Mouse (Mus musculus) C2C12 (cell line): ENCODE measurements at regions not wholly inside any gene's neighbourhood (a gene's known extent, or its start where the extent isn't known, plus 50 kb on each side); places are given as distances from the start of the nearest gene placed in this dataset.

Experiments used
- H3K27me3 ChIP-seq: one replicate; pipeline ENCODE4 v1.6.1; 2011; ENCODE audit not compliant: control insufficient read depth, insufficient read depth, insufficient read length
- H3K36me3 ChIP-seq: one replicate; pipeline ENCODE4 v1.6.1; 2011; ENCODE audit not compliant: control insufficient read depth, insufficient read depth
- H3K4me3 ChIP-seq: one replicate; pipeline ENCODE4 v1.5.1; 2011; ENCODE audit warnings: mild to moderate bottlenecking, control low read depth; ENCODE audit not compliant: poor library complexity, insufficient read depth, severe bottlenecking
- H3K79me2 ChIP-seq: one replicate; pipeline ENCODE4 v1.6.1; 2011; ENCODE audit not compliant: control insufficient read depth, insufficient read depth
- H3K79me3 ChIP-seq: one replicate; pipeline ENCODE4 v1.6.1; 2011; ENCODE audit warnings: low read depth, control low read depth
- H3ac ChIP-seq: one replicate; pipeline ENCODE3; 2011; ENCODE audit warnings: low read depth; ENCODE audit not compliant: control insufficient read depth, insufficient read length
- CEBPB ChIP-seq: IDR thresholded peaks from one replicate; pipeline ENCODE4 v1.6.1; 2011; ENCODE audit warnings: low read depth, mild to moderate bottlenecking, control low read depth, moderate library complexity
- CTCF ChIP-seq: IDR thresholded peaks from one replicate; pipeline ENCODE4 v1.5.1; 2011; ENCODE audit not compliant: control insufficient read depth, insufficient read depth, insufficient read length
- FOSL1 ChIP-seq: IDR thresholded peaks from one replicate; pipeline ENCODE4 v1.8.0; 2011; ENCODE audit warnings: mild to moderate bottlenecking, low read length; ENCODE audit not compliant: poor library complexity, insufficient read depth, severe bottlenecking
- MAX ChIP-seq: IDR thresholded peaks from one replicate; pipeline ENCODE4 v1.6.1; 2011; ENCODE audit warnings: mild to moderate bottlenecking, control low read depth
- MYOD1 ChIP-seq: IDR thresholded peaks from one replicate; pipeline ENCODE4 v1.6.1; 2011; ENCODE audit warnings: low read depth; ENCODE audit not compliant: control insufficient read depth, insufficient read length
- MYOG ChIP-seq: IDR thresholded peaks from one replicate; pipeline ENCODE4 v1.6.1; 2011; ENCODE audit not compliant: control insufficient read depth, insufficient read length; ENCODE audit errors: extremely low read depth
- USF1 ChIP-seq: IDR thresholded peaks from one replicate; pipeline ENCODE4 v1.6.1; 2011; ENCODE audit warnings: low read depth, mild to moderate bottlenecking, control low read depth, moderate library complexity

GRCm38 (mm10) chr5:126063644-126064043 lies 532.1 kb downstream of the Tmem132b start:
- TF ChIP-seq MYOD1: no peak
- TF ChIP-seq MAX: no peak
- TF ChIP-seq CEBPB: no peak
- no peak for TF ChIP-seq MYOG
- TF ChIP-seq FOSL1: no peak
- no peak for TF ChIP-seq CTCF
- no peak overlapping the region for H3K4me3 ChIP-seq
- no peaks in the 10 kb centered on the region for H3K79me2 ChIP-seq

GRCm38 (mm10) chr5:126079281-126079838 lies 547.8 kb downstream of the Tmem132b start:
- no peaks in the 10 kb centered on the region for H3K79me2 ChIP-seq
- H3ac ChIP-seq: no peak overlapping the region
- H3K36me3 ChIP-seq: no peaks in the 10 kb centered on the region
- TF ChIP-seq USF1 (no peak), MAX (no peak), CTCF (no peak), CEBPB (no peak)
- no peaks in the 10 kb centered on the region for H3K79me3 ChIP-seq
- no peak overlapping the region for H3K4me3 ChIP-seq
- no peaks in the 10 kb centered on the region for H3K27me3 ChIP-seq

More at GRCm38 (mm10) chr5:126063644-126064043, 532.1 kb downstream of the Tmem132b start:
- H3K36me3 ChIP-seq: no peaks in the 10 kb centered on the region
- no peaks in the 10 kb centered on the region for H3K27me3 ChIP-seq
- H3K79me3 ChIP-seq: no peaks in the 10 kb centered on the region
- H3ac ChIP-seq: no peak overlapping the region

GRCm38 (mm10) chr5:126088251-126088914 lies 556.8 kb downstream of the Tmem132b start:
- no peaks in the 10 kb centered on the region for H3K79me2 ChIP-seq
- H3K27me3 ChIP-seq: no peaks in the 10 kb centered on the region
- no peak overlapping the region for H3ac ChIP-seq
- no peaks in the 10 kb centered on the region for H3K36me3 ChIP-seq
- H3K79me3 ChIP-seq: no peaks in the 10 kb centered on the region
- TF ChIP-seq MAX: no peak
- no peak for TF ChIP-seq CEBPB
- no peak for TF ChIP-seq MYOD1
- TF ChIP-seq FOSL1: no peak
- no peak for TF ChIP-seq MYOG
- TF ChIP-seq CTCF: no peak
- TF ChIP-seq USF1: no peak
- no peak overlapping the region for H3K4me3 ChIP-seq

- Histone ChIP-seq H3K4me3 (no peak overlapping the region), H3K27me3 (no peaks in the 10 kb centered on the region), H3ac (no peak overlapping the region), H3K79me2 (no peaks in the 10 kb centered on the region), H3K79me3 (no peaks in the 10 kb centered on the region), H3K36me3 (no peaks in the 10 kb centered on the region)
- TF ChIP-seq MYOG: no peak
- TF ChIP-seq MYOD1: no peak
- no peak for TF ChIP-seq FOSL1
- TF ChIP-seq MAX: no peak
- TF ChIP-seq CEBPB: no peak
- no peak for TF ChIP-seq CTCF
- TF ChIP-seq USF1: no peak
These were observed 561.6 kb downstream of the Tmem132b start for GRCm38 (mm10) chr5:126093196-126093595.

- H3ac ChIP-seq: no peak overlapping the region
- TF ChIP-seq MYOD1 (no peak), USF1 (no peak), MAX (no peak), FOSL1 (no peak), CEBPB (no peak), MYOG (no peak), CTCF (no peak)
- H3K79me3 ChIP-seq: no peaks in the 10 kb centered on the region
- H3K79me2 ChIP-seq: no peaks in the 10 kb centered on the region
- H3K36me3 ChIP-seq: no peaks in the 10 kb centered on the region
- H3K27me3 ChIP-seq: no peaks in the 10 kb centered on the region
- H3K4me3 ChIP-seq: no peak overlapping the region
These were observed 565.2 kb downstream of the Tmem132b start for GRCm38 (mm10) chr5:126096616-126097261.

GRCm38 (mm10) chr5:126097262-126097628 lies 565.7 kb downstream of the Tmem132b start:
- no peaks in the 10 kb centered on the region for H3K79me3 ChIP-seq
- H3K27me3 ChIP-seq: no peaks in the 10 kb centered on the region
- no peak overlapping the region for H3ac ChIP-seq
- H3K4me3 ChIP-seq: no peak overlapping the region
- TF ChIP-seq MAX (no peak), CEBPB (no peak), MYOG (no peak), CTCF (no peak), FOSL1 (no peak), USF1 (no peak), MYOD1 (no peak)
- no peaks in the 10 kb centered on the region for H3K36me3 ChIP-seq
- no peaks in the 10 kb centered on the region for H3K79me2 ChIP-seq
